Mouse (Mus musculus) adrenal gland, adult 2 months (tissue): ENCODE measurements around the gene Tmem40. TPM values are rescaled to one million over a fixed set of nuclear protein-coding genes. Genes with fewer than 3 reads are reported as not detected.

Experiments used
- DNase-seq: peaks from one replicate; pipeline ENCODE4 v3.0.0; 2021
- polyA plus RNA-seq: library from polyadenylated mRNA; depleted of rRNA; stranded (reverse); fragments of >200 nt; gene quantifications from 2 replicates; pipeline ENCODE4 v1.2.3, GENCODE M21; 2012
- total RNA-seq, 2 experiments: library from RNA; stranded (reverse); gene quantifications; 2 replicates each; pipeline ENCODE4 v1.2.3; 2021

Gene Tmem40
- total and polyA plus RNA-seq, 3 experiments: 0.35 TPM; not detected in 2

GRCm38 (mm10) chr6:115770059-115770670, 8.0 kb upstream of the Tmem40 start:
- DNase-seq: no peak

- no peak for DNase-seq
Observed at GRCm38 (mm10) chr6:115768207-115768606, 6.0 kb upstream of the Tmem40 start.

GRCm38 (mm10) chr6:115767357-115767756, 5.1 kb upstream of the Tmem40 start:
- DNase-seq: no peak

- DNase-seq: peak; percentile 61
Observed at GRCm38 (mm10) chr6:115764179-115764578, 2.0 kb upstream of the Tmem40 start.

GRCm38 (mm10) chr6:115760982-115761381, 1.2 kb downstream of the Tmem40 start:
- no peak for DNase-seq

- DNase-seq: no peak
Observed at GRCm38 (mm10) chr6:115760137-115760536, 2.1 kb downstream of the Tmem40 start.

- DNase-seq: no peak
Observed at GRCm38 (mm10) chr6:115759461-115759860, 2.7 kb downstream of the Tmem40 start.

- DNase-seq: no peak
Observed at GRCm38 (mm10) chr6:115758981-115759435, 3.2 kb downstream of the Tmem40 start.

GRCm38 (mm10) chr6:115755536-115755935, 6.7 kb downstream of the Tmem40 start:
- no peak for DNase-seq

GRCm38 (mm10) chr6:115746326-115746725, 15.9 kb downstream of the Tmem40 start:
- no peak for DNase-seq

- peak; percentile 43 for DNase-seq
Observed at GRCm38 (mm10) chr6:115743569-115743968, 18.6 kb downstream of the Tmem40 start.

- no peak for DNase-seq
Observed at GRCm38 (mm10) chr6:115739056-115739455, 23.2 kb downstream of the Tmem40 start.

- no peak for DNase-seq
Observed at GRCm38 (mm10) chr6:115734909-115735308, 27.3 kb downstream of the Tmem40 start.

GRCm38 (mm10) chr6:115732341-115732928, 29.8 kb downstream of the Tmem40 start:
- DNase-seq: no peak

GRCm38 (mm10) chr6:115730560-115731342, 31.5 kb downstream of the Tmem40 start:
- no peak for DNase-seq

- DNase-seq: no peak
Observed at GRCm38 (mm10) chr6:115727570-115727969, 34.6 kb downstream of the Tmem40 start.

GRCm38 (mm10) chr6:115727108-115727507, 35.1 kb downstream of the Tmem40 start:
- peak; percentile 34 for DNase-seq

GRCm38 (mm10) chr6:115722246-115722645, 40.0 kb downstream of the Tmem40 start:
- DNase-seq: peak; percentile 54

GRCm38 (mm10) chr6:115717715-115718558, 44.3 kb downstream of the Tmem40 start:
- DNase-seq: peak; percentile 67

GRCm38 (mm10) chr6:115717101-115717652, 45.0 kb downstream of the Tmem40 start:
- no peak for DNase-seq

- DNase-seq: no peak
Observed at GRCm38 (mm10) chr6:115711261-115711660, 50.9 kb downstream of the Tmem40 start.

- DNase-seq: no peak
Observed at GRCm38 (mm10) chr6:115702901-115703300, 59.3 kb downstream of the Tmem40 start.
